Mouse (Mus musculus) kidney, adult 2 months (tissue): ENCODE data around the gene Psmd9.
"Not testable (repeated sequence)": the region's sequence is repeated elsewhere in the genome, so short reads cannot be mapped to it uniquely, and the experiment has no call there.

ENCODE experiments used
- CTCF ChIP-seq: fragments of 200-500 bp; conservative IDR thresholded peaks from 2 replicates; pipeline ENCODE4 v1.5.1; 2011; ENCODE audit warnings: low read depth, mild to moderate bottlenecking, control low read depth, low read length, moderate library complexity, mixed read lengths; ENCODE audit not compliant: insufficient read depth, insufficient read length
- POLR2A ChIP-seq: fragments of 200-500 bp; IDR thresholded peaks from one replicate; pipeline ENCODE4 v1.6.1; 2011; ENCODE audit warnings: low read depth, low read length, control low read depth

- not testable (repeated sequence) for TF ChIP-seq POLR2A, CTCF
These were observed 34.4 kb downstream of the Psmd9 start for GRCm38 (mm10) chr5:123203591-123203990.
